Mouse (Mus musculus) thymus, adult 2 months (tissue): ENCODE measurements around the gene Rab11b.

ENCODE experiments used
- CTCF ChIP-seq: fragments of 200-500 bp; IDR thresholded peaks from 2 replicates; pipeline ENCODE4 v1.5.1; 2012; ENCODE audit warnings: mild to moderate bottlenecking, control low read depth, low read length, moderate library complexity, borderline replicate concordance; ENCODE audit not compliant: control insufficient read depth, poor library complexity, insufficient read depth; ENCODE audit errors: extremely low read depth
- POLR2A ChIP-seq: fragments of 200-500 bp; IDR thresholded peaks from 2 replicates; pipeline ENCODE4 v1.6.1; 2012; ENCODE audit warnings: mild to moderate bottlenecking, low read length, control low read depth, moderate library complexity; ENCODE audit not compliant: control insufficient read depth, poor library complexity, insufficient read depth; ENCODE audit errors: extremely low read depth

- TF ChIP-seq POLR2A, result no peak
- no peak for TF ChIP-seq CTCF
Measured at GRCm38 (mm10) chr17:33804205-33804604, 43.9 kb upstream of the Rab11b start.
